In the genomic region with DNA sequence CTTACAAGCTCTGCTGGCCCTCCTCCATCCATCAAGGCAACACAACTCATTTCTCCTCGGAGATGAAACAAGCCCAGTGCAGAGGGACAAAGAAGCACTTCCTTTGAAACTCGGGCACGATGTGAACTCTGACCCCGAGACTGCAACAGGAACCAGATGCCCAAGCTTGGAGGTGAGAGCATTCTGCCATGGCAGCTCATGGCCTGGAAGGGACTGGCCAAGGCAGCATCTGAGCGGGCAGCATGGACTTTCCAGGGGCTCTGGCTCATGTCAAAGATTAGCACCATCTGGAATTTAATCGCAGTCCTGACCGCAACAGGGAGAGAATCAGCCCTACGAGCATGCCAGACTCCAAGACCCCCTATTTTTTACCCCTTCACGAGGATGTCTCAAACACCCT, we compare ENCODE assay signal across 15 mouse cellular contexts.
A peak's percentile ranks its signal among the peaks of the same experiment; 100 is the strongest.
DNase-seq lines count a peak whose midpoint lies in the region; ATAC-seq and TF ChIP-seq lines count a peak whose summit lies in the region.
"Had no signal": no experiment of that assay in that cellular context is flagged by ENCODE, and none has a peak within 500 bp of the region (broad histone marks: within the 10 kb centered on the region; RNA-seq: fewer than 3 reads in every experiment).

No protein-coding gene starts in this region.

- H3K4me2 ChIP-seq in midbrain, postnatal 0 days (ENCODE audit: low read depth, low read length, poor library complexity, severe bottlenecking), result no peak overlapping the region
- no peak overlapping the region for H3K4me2 ChIP-seq in midbrain, embryonic 14.5 days (ENCODE audit: low read length)
- no peak overlapping the region for H3K4me2 ChIP-seq in limb, embryonic 11.5 days (ENCODE audit: low read depth, severe bottlenecking)
- H3K4me2 ChIP-seq: hindbrain, embryonic 15.5 days; kidney, embryonic 15.5 days; liver, embryonic 13.5 days had no signal

- no peaks in the 10 kb centered on the region for H3K27me3 ChIP-seq in midbrain, postnatal 0 days (ENCODE audit: insufficient read depth, low read length)
- no peaks in the 10 kb centered on the region for H3K27me3 ChIP-seq in midbrain, embryonic 14.5 days (ENCODE audit: control insufficient read depth, insufficient read depth, low read length)
- H3K27me3 ChIP-seq in limb, embryonic 11.5 days (ENCODE audit: control insufficient read depth, insufficient read depth, low read length), result no peaks in the 10 kb centered on the region
- H3K27me3 ChIP-seq: hindbrain, embryonic 15.5 days; liver, embryonic 13.5 days had no signal

- no peak overlapping the region for H3K9ac ChIP-seq in midbrain, postnatal 0 days (replicated peaks; ENCODE audit: low read length, poor library complexity, severe bottlenecking)
- no peak overlapping the region for H3K9ac ChIP-seq in midbrain, embryonic 14.5 days (replicated peaks; ENCODE audit: low read length)
- H3K9ac ChIP-seq in limb, embryonic 11.5 days (ENCODE audit: low read length), result no peak overlapping the region
- H3K9ac ChIP-seq: hindbrain, embryonic 15.5 days; kidney, embryonic 15.5 days; liver, embryonic 13.5 days had no signal

- intact Hi-C loops in heart, postnatal 10 days (cut with DNase I), result no loop called here

- H3K27ac ChIP-seq in midbrain, postnatal 0 days (ENCODE audit: low read depth, low read length), result no peak overlapping the region
- H3K27ac ChIP-seq in midbrain, embryonic 14.5 days (replicated peaks; ENCODE audit: low read depth, low read length), result no peak overlapping the region
- H3K27ac ChIP-seq in limb, embryonic 11.5 days (replicated peaks; ENCODE audit: low read depth, low read length), result peak overlapping the region; percentile 83; the same call in 1 of the 2 replicates
- H3K27ac ChIP-seq: hindbrain, embryonic 15.5 days; kidney, embryonic 15.5 days; liver, embryonic 13.5 days had no signal

- DNase-seq in heart, adult 11 months, result peak; percentile 87
- DNase-seq in heart, postnatal 10 days, result no peak
- peak; percentile 31 for DNase-seq in midbrain, postnatal 0 days (ENCODE audit: low spot score)
- DNase-seq in midbrain, embryonic 14.5 days, result no peak
- DNase-seq in limb, embryonic 11.5 days (ENCODE audit: low spot score), result peak; percentile 82
- no peak for DNase-seq in spleen, adult 12 weeks (ENCODE audit: low spot score)
- no peak for DNase-seq in kidney, postnatal 14 days
- DNase-seq: cerebellum, adult 9-10 months; gastrocnemius, postnatal 14 days; layer of hippocampus, postnatal 36 days; liver, embryonic 13.5 days had no signal

- TF ChIP-seq CTCF in midbrain, postnatal 0 days (IDR thresholded peaks at IDR 0.05), result no peak

- no peaks in the 10 kb centered on the region for H3K9me3 ChIP-seq in midbrain, postnatal 0 days (ENCODE audit: low read length)
- no peaks in the 10 kb centered on the region for H3K9me3 ChIP-seq in midbrain, embryonic 14.5 days (ENCODE audit: control insufficient read depth, low read length)
- H3K9me3 ChIP-seq in limb, embryonic 11.5 days (ENCODE audit: control insufficient read depth, low read length), result no peaks in the 10 kb centered on the region
- H3K9me3 ChIP-seq: hindbrain, embryonic 15.5 days; kidney, embryonic 15.5 days; liver, embryonic 13.5 days had no signal

- WGBS in midbrain, postnatal 0 days, result 67% methylated on average over 9 of the region's 9 CpGs
- WGBS in midbrain, embryonic 14.5 days, result 65% methylated on average over 9 of the region's 9 CpGs
- WGBS in limb, embryonic 11.5 days, result 10% methylated on average over 9 of the region's 9 CpGs

- no peak overlapping the region for H3K4me3 ChIP-seq in midbrain, postnatal 0 days (ENCODE audit: low read depth, low read length)
- H3K4me3 ChIP-seq in midbrain, embryonic 14.5 days (replicated peaks; ENCODE audit: low read depth, low read length), result no peak overlapping the region
- no peak overlapping the region for H3K4me3 ChIP-seq in limb, embryonic 11.5 days (ENCODE audit: low read depth, low read length)
- H3K4me3 ChIP-seq: erythroblast, embryonic 14.5 days; hindbrain, embryonic 15.5 days; kidney, embryonic 15.5 days; liver, embryonic 13.5 days had no signal

- H3K4me1 ChIP-seq in midbrain, postnatal 0 days (ENCODE audit: insufficient read depth, low read length), result 0 out of 2 replicates have a peak, but pooled peaks cover 3% of the 10 kb centered on the region
- H3K4me1 ChIP-seq in midbrain, embryonic 14.5 days (ENCODE audit: control insufficient read depth, insufficient read depth, low read length), result peaks cover 7% of the 10 kb centered on the region; the same call in 1 of the 2 replicates
- H3K4me1 ChIP-seq in limb, embryonic 11.5 days (ENCODE audit: control insufficient read depth, insufficient read depth, low read length), result peaks cover 61% of the 10 kb centered on the region
- H3K4me1 ChIP-seq: liver, embryonic 13.5 days had no signal

- H3K36me3 ChIP-seq in midbrain, postnatal 0 days (ENCODE audit: insufficient read depth, low read length), result no peaks in the 10 kb centered on the region
- no peaks in the 10 kb centered on the region for H3K36me3 ChIP-seq in midbrain, embryonic 14.5 days (ENCODE audit: control insufficient read depth, insufficient read depth, low read length)
- no peaks in the 10 kb centered on the region for H3K36me3 ChIP-seq in limb, embryonic 11.5 days (ENCODE audit: control insufficient read depth, insufficient read depth, low read length)
- H3K36me3 ChIP-seq: hindbrain, embryonic 15.5 days; kidney, embryonic 15.5 days; liver, embryonic 13.5 days had no signal

- ATAC-seq in midbrain, postnatal 0 days (ENCODE audit: low FRiP score), result no peak
- ATAC-seq in midbrain, embryonic 14.5 days (ENCODE audit: low FRiP score, low TSS enrichment), result no peak
- ATAC-seq in limb, embryonic 11.5 days (ENCODE audit: insufficient number of reproducible peaks, low FRiP score, low TSS enrichment, low read depth), result peak; percentile 52
- ATAC-seq: activated CD4-positive, CD25-positive, alpha-beta regulatory T cell, adult 4 months had no signal

Comparison
In these comparisons a context has a peak if more than half of its experiments do, and no peak if none do; other contexts are left out.
1. DNase-seq: peak in heart, adult 11 months (single experiment), midbrain, postnatal 0 days (single experiment) and limb, embryonic 11.5 days (single experiment); none in heart, postnatal 10 days (0 of 2), midbrain, embryonic 14.5 days (single experiment), spleen, adult 12 weeks (single experiment) and kidney, postnatal 14 days (single experiment).